Mouse (Mus musculus): ENCODE results near the gene Zbed6. TPM values are rescaled to one million over a fixed set of nuclear protein-coding genes. Genes with fewer than 3 reads are reported as not detected.
"Not testable (repeated sequence)": the region's sequence is repeated elsewhere in the genome, so short reads cannot be mapped to it uniquely, and the experiment has no call there.

Zbed6 gene
- 1 to 10 TPM; 5.5 to 6.0 TPM for total RNA-seq (2021)
- long read RNA-seq, experiment 1 = 0 reads
- long read RNA-seq, experiment 2 = 0 reads

- intact Hi-C loops (cut with DNase I) = loop anchor here (5.0 kb wide), 1 partner anchor 247 kb away; the partner anchor contains the start of gene Optc
- DNase-seq (ENCODE audit: low spot score in 2 of 2) = peak; percentile 71 to 88
Observed at GRCm38 (mm10) chr1:133660466-133661202, at the start of gene Zbed6. Gene Zbed6, minus strand, starts transcription at chr1:133660885.

GRCm38 (mm10) chr1:133709292-133709691, 48.6 kb upstream of the Zbed6 start:
- intact Hi-C loops (cut with DNase I) = no loop called here
- no peak for DNase-seq (ENCODE audit: low spot score in 2 of 2)

GRCm38 (mm10) chr1:133701824-133702223, 41.1 kb upstream of the Zbed6 start:
- peak in 1 of 2 experiments; percentile 24 for DNase-seq (ENCODE audit: low spot score in 2 of 2)

GRCm38 (mm10) chr1:133697935-133698620, 37.4 kb upstream of the Zbed6 start:
- intact Hi-C loops (cut with DNase I) = no loop called here
- DNase-seq (ENCODE audit: low spot score in 2 of 2) = no peak

More at GRCm38 (mm10) chr1:133701824-133702223, 41.1 kb upstream of the Zbed6 start:
- intact Hi-C loops (cut with DNase I) = not testable (repeated sequence)

GRCm38 (mm10) chr1:133695901-133696300, 35.2 kb upstream of the Zbed6 start:
- intact Hi-C loops (cut with DNase I) = no loop called here
- DNase-seq (ENCODE audit: low spot score in 2 of 2) = peak; percentile 26 to 27

GRCm38 (mm10) chr1:133694876-133695275, 34.2 kb upstream of the Zbed6 start:
- no peak for DNase-seq (ENCODE audit: low spot score in 2 of 2)
- intact Hi-C loops (cut with DNase I) = no loop called here

- DNase-seq (ENCODE audit: low spot score in 2 of 2) = no peak
- intact Hi-C loops (cut with DNase I) = no loop called here
Observed at GRCm38 (mm10) chr1:133694301-133694700, 33.6 kb upstream of the Zbed6 start.

- intact Hi-C loops (cut with DNase I) = no loop called here
- no peak for DNase-seq (ENCODE audit: low spot score in 2 of 2)
Observed at GRCm38 (mm10) chr1:133693536-133694114, 32.9 kb upstream of the Zbed6 start.

GRCm38 (mm10) chr1:133692195-133692594, 31.5 kb upstream of the Zbed6 start:
- intact Hi-C loops (cut with DNase I) = no loop called here
- DNase-seq (ENCODE audit: low spot score in 2 of 2) = no peak

GRCm38 (mm10) chr1:133691046-133691445, 30.4 kb upstream of the Zbed6 start:
- intact Hi-C loops (cut with DNase I) = no loop called here
- DNase-seq (ENCODE audit: low spot score in 2 of 2) = no peak

GRCm38 (mm10) chr1:133689897-133690296, 29.2 kb upstream of the Zbed6 start, which contains the start of gene Lax1:
Gene Lax1, minus strand, starts transcription at chr1:133690108.
- intact Hi-C loops (cut with DNase I) = no loop called here
- no peak for DNase-seq (ENCODE audit: low spot score in 2 of 2)

GRCm38 (mm10) chr1:133688301-133688700, 27.6 kb upstream of the Zbed6 start:
- intact Hi-C loops (cut with DNase I) = no loop called here
- DNase-seq (ENCODE audit: low spot score in 2 of 2) = no peak

- DNase-seq (ENCODE audit: low spot score in 2 of 2) = peak in 1 of 2 experiments; percentile 53
Observed at GRCm38 (mm10) chr1:133685749-133686519, 25.2 kb upstream of the Zbed6 start.

GRCm38 (mm10) chr1:133671801-133672200, 11.1 kb upstream of the Zbed6 start:
- intact Hi-C loops (cut with DNase I) = no loop called here
- DNase-seq (ENCODE audit: low spot score in 2 of 2) = no peak

More at GRCm38 (mm10) chr1:133685749-133686519, 25.2 kb upstream of the Zbed6 start:
- intact Hi-C loops (cut with DNase I) = no loop called here

- no peak for DNase-seq (ENCODE audit: low spot score in 2 of 2)
Observed at GRCm38 (mm10) chr1:133671266-133671665, 10.6 kb upstream of the Zbed6 start.

GRCm38 (mm10) chr1:133670776-133671175, 10.1 kb upstream of the Zbed6 start:
- intact Hi-C loops (cut with DNase I) = no loop called here
- DNase-seq (ENCODE audit: low spot score in 2 of 2) = no peak

More at GRCm38 (mm10) chr1:133671266-133671665, 10.6 kb upstream of the Zbed6 start:
- intact Hi-C loops (cut with DNase I) = no loop called here

- intact Hi-C loops (cut with DNase I) = no loop called here
- DNase-seq (ENCODE audit: low spot score in 2 of 2) = no peak
Observed at GRCm38 (mm10) chr1:133670190-133670589, 9.5 kb upstream of the Zbed6 start.

GRCm38 (mm10) chr1:133668618-133669017, 7.9 kb upstream of the Zbed6 start:
- intact Hi-C loops (cut with DNase I) = no loop called here
- no peak for DNase-seq (ENCODE audit: low spot score in 2 of 2)

- DNase-seq (ENCODE audit: low spot score in 2 of 2) = no peak
- intact Hi-C loops (cut with DNase I) = no loop called here
Observed at GRCm38 (mm10) chr1:133667721-133668120, 7.0 kb upstream of the Zbed6 start.
